Mouse (Mus musculus) left cerebral cortex, adult 6 months (tissue): ENCODE results near the gene Lair1. TPM values are rescaled to one million over a fixed set of nuclear protein-coding genes. Genes with fewer than 3 reads are reported as not detected.

ENCODE experiments used
- long read RNA-seq, 2 experiments: library from polyadenylated mRNA; unstranded; transcript quantifications; one replicate each; pipeline ENCODE4 v2.0.0; 2019 to 2020
- polyA plus RNA-seq: library from polyadenylated mRNA; unstranded; fragments of <200 nt; fragmentation: Nextera tagmentation; gene quantifications from 2 replicates; pipeline ENCODE4 v1.2.3, GENCODE M21; 2021

The Lair1 gene
- 7.8 and 9.5 TPM in 2 replicates for polyA plus RNA-seq
- long read RNA-seq, experiment 1, full-length matches to known transcripts, result 12 of 29 reads
- long read RNA-seq, experiment 1, partial matches to known transcripts, result 4 of 29 reads
- long read RNA-seq, experiment 1, other reads (novel, unspliced or antisense), result 13 of 29 reads
- long read RNA-seq, experiment 2, partial matches to known transcripts, result 1 of 8 reads
- long read RNA-seq, experiment 2, other reads (novel, unspliced or antisense), result 3 of 8 reads

DNA sequence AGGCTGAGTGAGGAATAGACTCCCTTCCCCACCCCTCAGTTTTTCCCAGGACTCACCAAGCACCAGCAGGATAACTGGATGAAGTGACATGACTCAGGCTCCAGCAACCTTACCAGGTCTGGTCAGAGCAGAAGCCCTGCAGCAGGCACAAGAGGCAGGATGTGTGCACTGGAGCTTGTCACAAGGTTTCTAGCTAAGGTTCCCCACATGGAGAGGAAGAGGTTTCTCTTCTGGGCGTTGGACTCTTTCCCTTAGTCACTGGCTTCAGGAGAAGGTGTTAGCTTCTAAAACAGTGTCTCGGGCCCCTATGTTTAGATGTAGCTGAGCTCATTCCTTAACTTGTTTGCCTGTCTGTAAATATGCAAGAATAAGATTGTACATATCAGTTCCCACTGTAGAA is at the start of gene Lair1:
TSS of gene Lair1 (minus strand) at position 192 of the 400 bp plus-strand sequence.

Other genes with a start within 250 kb of the Lair1 start
- not detected in 2 replicates for gene Gm15448, start 237.5 kb downstream of the Lair1 start, polyA plus RNA-seq
- not detected in 2 replicates for gene Pira2, start 218.2 kb downstream of the Lair1 start, polyA plus RNA-seq
- gene Gm14548, start 165.1 kb downstream of the Lair1 start, polyA plus RNA-seq, result not detected in 2 replicates
- not detected in 2 replicates for gene Lilra6, start 147.7 kb downstream of the Lair1 start, polyA plus RNA-seq
- 335 and 501 TPM in 2 replicates for gene Ttyh1, start 56.2 kb upstream of the Lair1 start, polyA plus RNA-seq
- gene Leng8, start 73.8 kb upstream of the Lair1 start, polyA plus RNA-seq, result 5.5 and 14.0 TPM in 2 replicates
- 6.1 and 8.0 TPM in 2 replicates for gene Leng9, start 87.2 kb upstream of the Lair1 start, polyA plus RNA-seq
- gene Cdc42ep5, start 101.7 kb upstream of the Lair1 start, polyA plus RNA-seq, result 3.3 and 3.4 TPM in 2 replicates
- gene Lilra5, start 174.6 kb upstream of the Lair1 start, polyA plus RNA-seq, result 0.24 and 0.33 TPM in 2 replicates